Mouse (Mus musculus) heart, postnatal 0 days (tissue): ENCODE measurements around the gene Ripor2.

ENCODE experiments used
- CTCF ChIP-seq: IDR thresholded peaks from 2 replicates; pipeline ENCODE4 v1.5.1; 2016; ENCODE audit warnings: antibody characterized with exemption, control low read depth, low read depth
- EP300 ChIP-seq: IDR thresholded peaks from 2 replicates; pipeline ENCODE4 v1.6.1; 2016; ENCODE audit warnings: antibody characterized with exemption, low read depth

GRCm38 (mm10) chr13:24684503-24684902, 102.5 kb downstream of the Ripor2 start:
- no peak for TF ChIP-seq CTCF
- TF ChIP-seq EP300, result no peak
